Mouse (Mus musculus) heart, embryonic 11.5 days (tissue): ENCODE measurements around the gene Lamtor3. TPM values are rescaled to one million over a fixed set of nuclear protein-coding genes. Genes with fewer than 3 reads are reported as not detected.
"Not testable (repeated sequence)": the region's sequence is repeated elsewhere in the genome, so short reads cannot be mapped to it uniquely, and the experiment has no call there.

ENCODE experiments used
- ATAC-seq: fragments of 200-750 bp; cut with Nextera tagmentation; replicated peaks from 2 replicates; pipeline ENCODE4 v1.8.0; 2017; ENCODE audit warnings: moderate library complexity; ENCODE audit not compliant: insufficient number of reproducible peaks, low FRiP score, low TSS enrichment
- H3K27ac ChIP-seq: fragments of 300-500 bp; sonication (generic); 2 replicates; pipeline ENCODE4 v1.5.1; 2014; ENCODE audit warnings: mild to moderate bottlenecking, low read depth, low read length
- H3K27me3 ChIP-seq: fragments of 300-500 bp; sonication (generic); 2 replicates; pipeline ENCODE4 v1.6.1; 2014; ENCODE audit warnings: mild to moderate bottlenecking, low read length, mixed read lengths; ENCODE audit not compliant: control insufficient read depth, insufficient read depth
- H3K36me3 ChIP-seq: fragments of 300-500 bp; sonication (generic); 2 replicates; pipeline ENCODE4 v1.6.1; 2014; ENCODE audit warnings: mild to moderate bottlenecking, low read length, moderate library complexity, mixed read lengths; ENCODE audit not compliant: control insufficient read depth, insufficient read depth
- H3K4me1 ChIP-seq: fragments of 300-500 bp; sonication (generic); 2 replicates; pipeline ENCODE4 v1.6.1; 2014; ENCODE audit warnings: low read length; ENCODE audit not compliant: control insufficient read depth, insufficient read depth
- H3K4me2 ChIP-seq: fragments of 300-500 bp; sonication (generic); 2 replicates; pipeline ENCODE4 v1.6.1; 2014; ENCODE audit warnings: mild to moderate bottlenecking, moderate library complexity
- H3K4me3 ChIP-seq: fragments of 300-500 bp; sonication (generic); 2 replicates; pipeline ENCODE4 v1.5.1; 2014; ENCODE audit warnings: low read depth, low read length
- H3K9ac ChIP-seq: fragments of 300-500 bp; sonication (generic); 2 replicates; pipeline ENCODE4 v1.6.1; 2014; ENCODE audit warnings: mild to moderate bottlenecking, low read depth, low read length, moderate library complexity
- H3K9me3 ChIP-seq: fragments of 300-500 bp; sonication (generic); replicated peaks from 2 replicates; pipeline ENCODE4 v1.6.1; 2016; ENCODE audit warnings: low read length; ENCODE audit not compliant: control insufficient read depth
- WGBS: fragments of 180-500 bp; shearing (Covaris S2); extraction: QIAGEN DNeasy Blood & Tissue Kit; methylation state at CpG from one replicate; pipeline ENCODE4 v1.1.7; 2014; ENCODE audit not compliant: insufficient replicate concordance; 5-methylcytosine and 5-hydroxymethylcytosine counted together
- polyA plus RNA-seq: library from polyadenylated mRNA; unstranded; fragments of >200 nt; fragmentation: Nextera tagmentation; extraction: Ambion mirVana; gene quantifications from 2 replicates; pipeline ENCODE4 v1.2.1, GENCODE M21; 2014

Gene Lamtor3
- polyA plus RNA-seq, 1 experiment from 2014 or later: 97.0 TPM

DNA sequence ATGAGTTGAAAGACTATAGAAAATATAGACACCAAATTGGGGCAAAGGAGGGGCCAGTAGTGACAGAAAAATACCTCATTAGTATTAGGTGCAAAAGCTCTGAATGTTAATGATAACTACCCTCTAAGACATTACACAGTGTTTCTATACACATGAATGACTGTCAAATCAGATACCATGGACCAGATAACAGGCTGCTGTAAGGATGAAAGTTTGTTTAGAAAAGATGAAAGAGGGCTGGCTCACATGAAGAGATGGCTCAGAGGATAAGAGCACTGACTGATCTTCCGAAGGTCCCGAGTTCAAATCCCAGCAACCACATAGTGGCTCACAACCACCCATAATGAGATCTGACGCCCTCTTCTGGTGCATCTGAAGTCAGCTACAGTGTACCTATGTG, 33.0 kb downstream of the Lamtor3 start:
- WGBS: 83% methylated on average over 3 of the region's 3 CpGs
- not testable (repeated sequence) for H3K27me3 ChIP-seq, H3K9ac ChIP-seq, H3K9me3 ChIP-seq, H3K36me3 ChIP-seq, H3K27ac ChIP-seq, H3K4me3 ChIP-seq, H3K4me2 ChIP-seq, ATAC-seq
- peaks cover 24% of the 10 kb centered on the region for H3K4me1 ChIP-seq

DNA sequence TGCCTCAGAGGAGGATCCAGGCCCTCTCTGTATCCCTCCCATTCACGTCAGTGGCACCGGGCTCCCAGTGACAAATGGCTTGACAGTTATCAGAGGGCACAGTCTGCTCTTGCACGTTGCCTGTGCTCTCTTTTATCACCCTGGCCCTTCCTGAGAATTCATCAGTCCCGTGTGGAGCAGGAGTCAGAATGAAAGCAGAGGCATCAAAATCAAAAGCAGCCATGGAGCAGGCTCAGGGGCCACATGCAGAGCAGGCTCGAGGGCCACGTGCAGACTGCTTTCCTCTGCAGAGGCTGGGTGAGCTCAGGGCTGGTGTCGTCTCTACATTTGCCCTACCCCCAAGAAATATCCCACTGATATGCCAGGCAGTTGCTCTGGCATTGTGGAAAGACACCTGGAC, 33.5 kb downstream of the Lamtor3 start:
- no peak for ATAC-seq
- no peak overlapping the region for H3K4me3 ChIP-seq
- no peaks in the 10 kb centered on the region for H3K36me3 ChIP-seq
- H3K27me3 ChIP-seq: no peaks in the 10 kb centered on the region
- H3K4me1 ChIP-seq: peaks cover 24% of the 10 kb centered on the region
- H3K9ac ChIP-seq: peak overlapping the region; percentile 22; the same call in 1 of the 2 replicates
- H3K9me3 ChIP-seq: no peaks in the 10 kb centered on the region
- H3K27ac ChIP-seq: peak overlapping the region; percentile 66; the same call in 1 of the 2 replicates
- H3K4me2 ChIP-seq: no peak overlapping the region; the same call in 1 of the 2 replicates
- 17% methylated on average over 7 of the region's 7 CpGs for WGBS

DNA sequence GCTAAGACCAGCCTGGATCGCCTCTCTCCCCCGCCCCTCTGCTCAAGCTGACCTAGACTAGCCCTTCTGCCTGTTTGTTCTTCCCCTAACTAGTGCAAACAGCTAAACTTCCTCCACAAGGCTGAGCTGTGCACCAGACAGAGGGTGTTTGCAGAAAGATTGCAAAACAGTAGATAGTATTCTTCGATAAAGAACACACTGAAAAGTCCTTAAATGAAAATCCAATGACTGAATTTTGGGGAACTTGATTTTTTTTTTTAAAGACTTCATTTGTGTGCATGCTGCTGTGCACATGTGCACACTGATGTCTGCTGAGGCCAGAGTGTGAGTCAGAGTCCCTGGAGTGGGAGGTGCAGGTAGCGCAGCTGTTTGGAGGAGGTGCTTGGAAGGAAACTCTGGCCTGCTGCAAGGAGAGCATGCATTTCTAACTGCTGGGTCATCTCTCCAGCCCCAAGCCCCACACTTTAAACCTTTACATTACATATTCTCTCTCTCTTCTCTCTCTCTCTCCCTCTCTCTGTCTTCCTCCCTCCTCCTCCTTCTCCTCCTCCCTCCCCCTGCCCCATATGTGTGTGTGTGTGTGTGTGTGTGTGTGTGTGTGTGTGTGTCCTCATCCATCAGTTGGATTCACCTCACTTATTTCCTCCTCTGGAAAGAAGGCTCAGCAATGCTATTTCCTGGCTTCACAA, 34.1 kb downstream of the Lamtor3 start:
- no peak overlapping the region for H3K4me3 ChIP-seq
- no peaks in the 10 kb centered on the region for H3K9me3 ChIP-seq
- H3K36me3 ChIP-seq: no peaks in the 10 kb centered on the region
- peaks cover 24% of the 10 kb centered on the region for H3K4me1 ChIP-seq
- H3K27me3 ChIP-seq: no peaks in the 10 kb centered on the region
- H3K27ac ChIP-seq: peak overlapping the region; percentile 66
- 0 out of 2 replicates have a peak, but pooled peaks have one; percentile 52 for ATAC-seq
- H3K9ac ChIP-seq: no peak overlapping the region; the same call in 1 of the 2 replicates
- peak overlapping the region; percentile 6; the same call in 1 of the 2 replicates for H3K4me2 ChIP-seq
- 48% methylated on average over 4 of the region's 4 CpGs for WGBS

DNA sequence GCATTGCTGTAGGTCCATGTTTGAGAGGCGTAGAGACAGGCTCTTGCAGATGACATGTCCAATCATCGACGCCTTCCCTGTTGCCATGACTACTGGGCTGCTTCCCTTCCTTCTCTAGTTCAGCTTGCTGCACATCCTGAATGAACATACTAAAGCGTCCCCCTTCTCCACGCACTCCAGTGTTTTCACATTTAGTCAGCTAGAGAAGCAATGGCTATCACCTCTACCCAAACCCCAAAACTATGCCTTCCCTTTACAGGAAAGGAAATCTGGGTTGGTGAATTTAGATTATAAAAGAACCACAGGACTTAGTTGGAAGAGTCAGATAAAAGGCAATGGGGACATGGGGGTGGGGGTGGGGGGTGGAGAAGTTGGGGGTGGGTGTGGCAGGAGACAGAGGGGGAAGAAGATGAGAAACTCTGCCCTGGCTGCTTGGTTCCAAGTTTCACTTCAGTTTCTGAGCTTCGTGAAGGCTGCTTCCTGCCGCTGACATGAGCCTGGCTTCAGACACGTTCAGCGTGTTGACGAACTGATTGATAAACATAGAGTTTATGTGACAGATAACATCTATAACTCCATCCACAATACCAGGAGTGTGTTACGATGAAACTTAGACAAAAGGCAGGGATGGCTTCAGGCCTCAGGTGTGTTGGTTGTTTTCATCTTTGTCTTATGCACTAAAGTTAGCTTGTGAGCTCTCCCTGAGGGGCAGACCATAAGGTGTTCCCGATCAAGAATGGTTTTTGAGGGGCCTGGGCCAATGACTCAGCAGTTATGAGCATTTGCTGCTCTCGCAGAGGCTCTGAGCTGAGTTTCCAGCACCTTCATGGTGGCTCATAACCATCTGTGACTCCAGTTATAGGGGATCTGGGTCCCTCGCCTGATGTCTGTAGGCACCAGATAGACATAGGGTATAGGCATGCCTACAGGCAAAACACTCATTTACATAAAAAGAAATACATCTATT, 34.9 kb downstream of the Lamtor3 start:
- peak; percentile 36; the same call in 1 of the 2 replicates for ATAC-seq
- 35% methylated on average over 14 of the region's 14 CpGs for WGBS
- Histone ChIP-seq H3K27ac (peak overlapping the region; percentile 66; the same call in 1 of the 2 replicates), H3K9me3 (no peaks in the 10 kb centered on the region), H3K36me3 (no peaks in the 10 kb centered on the region), H3K4me2 (peak overlapping the region; percentile 19; the same call in 1 of the 2 replicates), H3K27me3 (no peaks in the 10 kb centered on the region), H3K9ac (no peak overlapping the region), H3K4me1 (peaks cover 29% of the 10 kb centered on the region), H3K4me3 (no peak overlapping the region)

DNA sequence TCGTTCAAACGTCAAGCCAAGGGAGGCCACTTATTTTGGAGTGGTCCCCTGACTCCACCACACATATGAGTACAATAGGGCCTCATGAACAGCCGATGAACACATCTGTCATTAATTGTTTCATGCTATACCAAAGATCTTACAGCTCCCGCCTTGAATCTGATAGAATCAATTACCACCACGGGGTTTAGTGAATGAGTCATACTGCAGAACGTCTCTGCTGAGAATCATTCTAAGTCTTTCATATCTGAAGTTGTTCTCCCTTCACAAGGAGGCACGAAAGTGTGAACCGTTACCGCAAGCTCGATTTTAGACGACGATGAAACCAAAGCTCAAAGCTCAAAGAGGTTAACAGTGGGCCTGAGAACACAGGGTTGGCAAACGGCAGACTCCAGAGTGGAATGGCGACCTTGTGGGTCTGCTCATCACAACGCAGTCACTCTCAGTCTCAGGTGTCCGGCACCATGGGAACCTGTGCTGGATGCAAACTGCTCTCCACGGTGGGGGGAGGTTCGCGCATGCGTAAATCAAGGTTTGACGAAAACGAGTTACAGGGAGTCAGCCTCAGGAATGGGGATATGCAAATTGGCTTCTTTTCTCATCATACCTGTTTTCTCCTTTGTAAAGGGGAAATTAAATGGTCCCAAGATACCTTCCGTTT, 36.1 kb downstream of the Lamtor3 start:
- no peak overlapping the region for H3K27ac ChIP-seq
- peaks cover 29% of the 10 kb centered on the region for H3K4me1 ChIP-seq
- WGBS: 61% methylated on average over 23 of the region's 23 CpGs
- 0 out of 2 replicates have a peak overlapping the region, but pooled peaks have one; percentile 56 for H3K4me2 ChIP-seq
- H3K9ac ChIP-seq: no peak overlapping the region
- H3K4me3 ChIP-seq: no peak overlapping the region
- H3K36me3 ChIP-seq: no peaks in the 10 kb centered on the region
- no peaks in the 10 kb centered on the region for H3K9me3 ChIP-seq
- ATAC-seq: no peak
- H3K27me3 ChIP-seq: no peaks in the 10 kb centered on the region

DNA sequence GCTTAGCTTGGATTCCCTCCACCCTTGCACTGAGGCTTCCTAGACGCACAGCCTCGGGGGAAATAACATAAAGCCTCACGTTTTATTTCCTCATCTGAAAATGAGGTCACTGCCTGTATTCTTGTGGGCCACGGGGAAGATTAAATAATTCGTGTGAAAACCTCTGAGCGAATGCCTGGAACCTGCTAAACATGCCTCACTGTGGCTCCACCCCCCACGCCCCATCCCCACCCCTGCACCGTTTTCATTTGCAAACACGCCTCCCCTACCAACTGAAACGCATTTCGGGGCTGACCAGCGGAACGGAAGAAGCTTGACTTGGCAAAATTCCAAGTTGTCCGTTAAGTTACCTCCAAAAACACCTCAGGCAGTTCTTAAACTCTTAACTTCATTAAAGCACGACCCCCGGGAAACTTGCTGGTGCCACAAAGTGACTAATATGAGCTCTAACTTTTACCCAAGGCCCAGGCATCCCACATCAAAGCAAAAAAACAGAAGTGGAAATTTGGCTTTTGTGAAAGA, 37.3 kb downstream of the Lamtor3 start:
- WGBS: 19% methylated on average over 16 of the region's 16 CpGs
- Histone ChIP-seq H3K27ac (no peak overlapping the region), H3K4me1 (peaks cover 29% of the 10 kb centered on the region), H3K36me3 (no peaks in the 10 kb centered on the region), H3K9me3 (no peaks in the 10 kb centered on the region), H3K9ac (peak overlapping the region; percentile 46; the same call in 1 of the 2 replicates), H3K4me2 (peak overlapping the region; percentile 56), H3K4me3 (peak overlapping the region; percentile 28), H3K27me3 (no peaks in the 10 kb centered on the region)
- ATAC-seq: no peak

DNA sequence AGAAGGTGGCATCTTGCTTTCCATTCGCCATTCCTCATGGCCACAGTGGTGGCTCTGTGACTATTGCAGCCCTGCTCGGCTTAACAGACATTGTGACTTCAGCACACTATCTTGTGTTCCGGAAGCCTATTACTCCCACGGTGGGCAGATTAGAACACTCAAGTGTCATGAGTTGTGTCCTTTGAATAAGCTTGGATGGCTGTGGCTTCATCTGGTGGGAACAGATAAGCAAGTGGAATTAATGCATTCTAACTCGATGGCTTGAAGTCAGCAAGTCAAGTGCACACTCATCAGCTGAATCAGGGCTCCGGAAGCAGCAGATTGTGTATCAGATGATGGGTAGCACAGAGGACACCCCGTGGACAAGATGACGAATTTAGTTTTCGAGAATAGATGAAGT, 39.6 kb downstream of the Lamtor3 start:
- H3K4me3 ChIP-seq: no peak overlapping the region
- ATAC-seq: no peak
- H3K4me2 ChIP-seq: no peak overlapping the region
- H3K27me3 ChIP-seq: no peaks in the 10 kb centered on the region
- WGBS: 41% methylated on average over 9 of the region's 9 CpGs
- H3K9ac ChIP-seq: no peak overlapping the region
- H3K4me1 ChIP-seq: peaks cover 22% of the 10 kb centered on the region
- no peak overlapping the region for H3K27ac ChIP-seq
- H3K36me3 ChIP-seq: no peaks in the 10 kb centered on the region
- H3K9me3 ChIP-seq: no peaks in the 10 kb centered on the region

DNA sequence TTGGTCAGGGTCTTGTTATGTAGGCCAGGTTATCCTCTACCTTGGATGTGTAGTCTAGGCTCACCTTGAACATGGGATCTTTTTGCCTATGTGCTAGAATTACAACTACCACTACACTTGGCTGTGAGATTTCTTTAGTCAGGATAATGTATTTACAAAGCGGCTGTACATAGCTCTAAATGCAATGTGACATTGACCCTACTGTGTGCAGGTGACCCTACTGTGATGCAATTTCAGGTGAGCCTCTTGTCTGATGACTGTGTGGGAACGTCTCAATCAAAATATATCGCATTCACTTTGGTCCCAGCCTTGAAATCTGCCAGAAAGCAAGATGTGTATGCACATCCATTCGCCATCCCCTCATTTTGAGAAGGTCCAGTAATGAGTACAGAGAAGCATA, 40.0 kb downstream of the Lamtor3 start:
- Histone ChIP-seq H3K4me2 (no peak overlapping the region), H3K4me3 (no peak overlapping the region), H3K36me3 (no peaks in the 10 kb centered on the region), H3K9ac (no peak overlapping the region), H3K4me1 (peaks cover 17% of the 10 kb centered on the region), H3K27ac (no peak overlapping the region), H3K27me3 (no peaks in the 10 kb centered on the region), H3K9me3 (no peaks in the 10 kb centered on the region)
- WGBS: 91% methylated on average over 4 of the region's 4 CpGs
- no peak for ATAC-seq
